Mouse (Mus musculus) MEL (cell line): Measurements from ENCODE around the gene Dapk2. TPM values are rescaled to one million over a fixed set of nuclear protein-coding genes. Genes with fewer than 3 reads are reported as not detected.

Experiments
- DNase-seq: peaks from one replicate; pipeline ENCODE4 v3.0.0; 2011; ENCODE audit warnings: low read depth, low spot score
- H3K27ac ChIP-seq: 2 replicates; pipeline ENCODE4 v1.5.1; 2012; ENCODE audit warnings: low read depth, mild to moderate bottlenecking, control low read depth, low read length, moderate library complexity; ENCODE audit not compliant: control insufficient read depth
- H3K27me3 ChIP-seq, 2 experiments: fragments of 150-350 bp in 1 of 2; sonication (generic) in 1 of 2; 2 replicates each; pipeline ENCODE4 v1.6.1; 2012; ENCODE audit warnings: low read length in 2 of 2, mild to moderate bottlenecking in 2 of 2, improper control_type of control experiment in 1 of 2, moderate library complexity in 1 of 2; ENCODE audit not compliant: insufficient read depth in 2 of 2, control insufficient read depth in 1 of 2
- H3K36me3 ChIP-seq, 2 experiments: 2 replicates each; pipeline ENCODE4 v1.6.1; 2012 to 2014; ENCODE audit warnings: low read length in 2 of 2, improper control_type of control experiment in 1 of 2, inconsistent platforms in 1 of 2, mild to moderate bottlenecking in 1 of 2; ENCODE audit not compliant: insufficient read depth in 2 of 2, control insufficient read depth in 1 of 2
- H3K4me1 ChIP-seq, 2 experiments: fragments of 150-350 bp in 1 of 2; sonication (generic) in 1 of 2; 2 replicates each; pipeline ENCODE4 v1.6.1; 2012; ENCODE audit warnings: low read length in 2 of 2, improper control_type of control experiment in 1 of 2, mild to moderate bottlenecking in 1 of 2; ENCODE audit not compliant: insufficient read depth in 2 of 2, control insufficient read depth in 1 of 2
- H3K4me3 ChIP-seq, 2 experiments: fragments of 150-350 bp in 1 of 2; sonication (generic) in 1 of 2; 2 replicates each; pipeline ENCODE4 v1.5.1; 2012; ENCODE audit warnings: low read depth in 2 of 2, low read length in 2 of 2, mild to moderate bottlenecking in 2 of 2, moderate library complexity in 2 of 2, control low read depth in 1 of 2, improper control_type of control experiment in 1 of 2; ENCODE audit not compliant: control insufficient read depth in 1 of 2, insufficient read depth in 1 of 2
- H3K79me2 ChIP-seq: 2 replicates; pipeline ENCODE4 v1.6.1; 2012; ENCODE audit warnings: mild to moderate bottlenecking, low read length, moderate library complexity; ENCODE audit not compliant: control insufficient read depth, poor library complexity, insufficient read depth
- H3K9ac ChIP-seq: 2 replicates; pipeline ENCODE4 v1.6.1; 2012; ENCODE audit warnings: low read depth, mild to moderate bottlenecking, control low read depth, low read length, moderate library complexity; ENCODE audit not compliant: control insufficient read depth, poor library complexity, severe bottlenecking
- H3K9me3 ChIP-seq: fragments of 150-350 bp; sonication (generic); replicated peaks from 2 replicates; pipeline ENCODE4 v1.6.1; 2012; ENCODE audit warnings: mild to moderate bottlenecking, low read length, improper control_type of control experiment, moderate library complexity; ENCODE audit not compliant: insufficient read depth
- BHLHE40 ChIP-seq: IDR thresholded peaks from 2 replicates; pipeline ENCODE4 v1.6.1; 2012; ENCODE audit warnings: low read depth, mild to moderate bottlenecking, inconsistent platforms, low read length, improper control_type of control experiment, borderline replicate concordance
- CHD2 ChIP-seq: IDR thresholded peaks from 2 replicates; pipeline ENCODE4 v1.6.1; 2011; ENCODE audit warnings: low read length, improper control_type of control experiment
- E2F4 ChIP-seq: IDR thresholded peaks from 2 replicates; pipeline ENCODE4 v1.6.1; 2011; ENCODE audit warnings: low read depth, low read length, improper control_type of control experiment, borderline replicate concordance
- EP300 ChIP-seq, 2 experiments: IDR thresholded peaks; 2 replicates each; pipeline ENCODE4 v1.6.1; 2011; ENCODE audit warnings: improper control_type of control experiment in 2 of 2, low read length in 2 of 2, low read depth in 1 of 2, mild to moderate bottlenecking in 1 of 2
- ETS1 ChIP-seq: IDR thresholded peaks from 2 replicates; pipeline ENCODE4 v1.6.1; 2012; ENCODE audit warnings: low read depth, mild to moderate bottlenecking, inconsistent platforms, low read length, improper control_type of control experiment, moderate library complexity
- HCFC1 ChIP-seq: IDR thresholded peaks from 2 replicates; pipeline ENCODE4 v1.6.1; 2012; ENCODE audit warnings: low read depth, mild to moderate bottlenecking, inconsistent platforms, low read length, improper control_type of control experiment, moderate library complexity
- KAT2A ChIP-seq: conservative IDR thresholded peaks from 2 replicates; pipeline ENCODE4 v1.6.1; 2012; ENCODE audit warnings: low read depth, low read length, improper control_type of control experiment, inconsistent platforms
- MAZ ChIP-seq: IDR thresholded peaks from 2 replicates; pipeline ENCODE4 v1.6.1; 2012; ENCODE audit warnings: low read depth, mild to moderate bottlenecking, inconsistent platforms, low read length, improper control_type of control experiment
- MYB ChIP-seq: IDR thresholded peaks from 2 replicates; pipeline ENCODE4 v1.6.1; 2011; ENCODE audit warnings: mild to moderate bottlenecking, low read depth, low read length, improper control_type of control experiment
- MYC ChIP-seq: IDR thresholded peaks from 2 replicates; pipeline ENCODE4 v1.6.1; 2011; ENCODE audit warnings: low read depth, mild to moderate bottlenecking, low read length, improper control_type of control experiment, moderate library complexity
- POLR2A ChIP-seq, 2 experiments: IDR thresholded peaks; 2 replicates each; pipeline ENCODE4 v1.6.1; 2011 to 2012; ENCODE audit warnings: low read length in 2 of 2, mild to moderate bottlenecking in 2 of 2, control low read depth in 1 of 2, improper control_type of control experiment in 1 of 2, low read depth in 1 of 2, moderate library complexity in 1 of 2; ENCODE audit not compliant: control insufficient read depth in 1 of 2, insufficient read depth in 1 of 2, poor library complexity in 1 of 2
- POLR2AphosphoS2 ChIP-seq: IDR thresholded peaks from 2 replicates; pipeline ENCODE4 v1.6.1; 2011; ENCODE audit warnings: low read length, improper control_type of control experiment
- POLR2AphosphoS5 ChIP-seq: IDR thresholded peaks from 2 replicates; pipeline ENCODE4 v1.6.1; 2012; ENCODE audit warnings: low read depth, borderline replicate concordance, mild to moderate bottlenecking, inconsistent platforms, low read length, moderate library complexity, mixed read lengths
- SMC3 ChIP-seq: IDR thresholded peaks from 2 replicates; pipeline ENCODE4 v1.6.1; 2011; ENCODE audit warnings: low read depth, low read length, improper control_type of control experiment
- TAL1 ChIP-seq: IDR thresholded peaks from 2 replicates; pipeline ENCODE4 v1.6.1; 2012; ENCODE audit warnings: mild to moderate bottlenecking, inconsistent platforms, low read length, moderate library complexity, mixed read lengths
- TBP ChIP-seq: IDR thresholded peaks from 2 replicates; pipeline ENCODE4 v1.8.0; 2011; ENCODE audit warnings: low read depth, low read length, improper control_type of control experiment
- TCF12 ChIP-seq: IDR thresholded peaks from 2 replicates; pipeline ENCODE4 v1.6.1; 2014; ENCODE audit warnings: low read depth, mild to moderate bottlenecking, inconsistent platforms, low read length, improper control_type of control experiment, moderate library complexity
- USF2 ChIP-seq, 2 experiments: IDR thresholded peaks; 2 replicates each; pipeline ENCODE4 v1.6.1; 2011 to 2012; ENCODE audit warnings: improper control_type of control experiment in 2 of 2, low read length in 2 of 2, borderline replicate concordance in 1 of 2, inconsistent platforms in 1 of 2, low read depth in 1 of 2, mild to moderate bottlenecking in 1 of 2; ENCODE audit not compliant: insufficient read depth in 1 of 2
- ZKSCAN1 ChIP-seq: IDR thresholded peaks from 2 replicates; pipeline ENCODE4 v1.6.1; 2012; ENCODE audit warnings: low read depth, mild to moderate bottlenecking, inconsistent platforms, low read length, improper control_type of control experiment, moderate library complexity
- polyA plus RNA-seq, 2 experiments: library from polyadenylated mRNA; stranded (reverse) in 1 of 2; unstranded in 1 of 2; fragments of >175 nt in 1 of 2; fragments of >200 nt in 1 of 2; gene quantifications; 2 replicates each; pipeline versions ENCODE4 v1.2.1 to v1.2.4; 2012; ENCODE audit warnings: low replicate concordance in 2 of 2, low read depth in 1 of 2; ENCODE audit not compliant: insufficient read length in 2 of 2, insufficient read depth in 1 of 2, missing spikeins in 1 of 2
- total RNA-seq: library from RNA; depleted of rRNA; stranded (reverse); fragments of 300-350 nt; gene quantifications from 2 replicates; pipeline ENCODE4 v1.2.3, GENCODE M21; 2012

Gene Dapk2
- total and polyA plus RNA-seq, 3 experiments, result 5.8 to 8.3 TPM; not detected in 1

DNA sequence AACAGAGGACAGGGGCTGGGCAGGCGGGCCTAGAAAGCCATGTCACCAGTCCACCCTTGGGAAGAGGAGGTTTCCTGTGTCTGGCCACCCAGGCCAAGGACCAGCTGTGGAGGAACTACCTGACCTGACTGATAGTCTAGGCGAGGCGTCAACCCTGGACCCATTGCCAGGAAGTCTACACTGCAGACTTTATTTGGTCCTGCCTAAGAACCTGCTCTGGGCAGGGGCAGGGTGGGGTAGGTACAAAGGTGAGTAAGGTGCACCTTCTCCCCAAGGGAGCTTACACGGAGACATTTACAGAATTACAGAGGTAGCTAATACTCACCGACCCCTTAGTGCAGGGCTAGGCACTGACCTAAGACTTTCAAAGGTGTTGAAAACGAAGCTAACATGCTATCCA, 4.4 kb upstream of the Dapk2 start:
- no peak for DNase-seq
- Histone ChIP-seq H3K4me3 (no peak overlapping the region), H3K9ac (no peak overlapping the region), H3K27ac (no peak overlapping the region), H3K79me2 (no peaks in the 10 kb centered on the region; the same call in none of the 2 replicates), H3K4me1 (peaks cover 0 to 5% of the 10 kb centered on the region in 2 experiments; a peak in 2 of 4 replicates), H3K36me3 (peaks cover 0 to 3% of the 10 kb centered on the region in 2 experiments; a peak in 1 of 4 replicates), H3K9me3 (no peaks in the 10 kb centered on the region), H3K27me3 (no peaks in the 10 kb centered on the region)
- TF ChIP-seq ETS1, result no peak
- no peak for TF ChIP-seq POLR2A (IDR thresholded peaks at IDR 0.05; ENCODE audit: control insufficient read depth in 1 of 2, insufficient read depth in 1 of 2, low read depth in 1 of 2, low read length in 2 of 2, poor library complexity in 1 of 2)
- TF ChIP-seq TCF12, result no peak
- no peak for TF ChIP-seq SMC3
- no peak for TF ChIP-seq USF2 (IDR thresholded peaks at IDR 0.05; ENCODE audit: borderline replicate concordance in 1 of 2, insufficient read depth in 1 of 2, low read depth in 1 of 2, low read length in 2 of 2)
- TF ChIP-seq MYC, result no peak
- TF ChIP-seq TBP, result no peak
- no peak for TF ChIP-seq BHLHE40
- TF ChIP-seq TAL1, result no peak
- TF ChIP-seq ZKSCAN1, result no peak
- no peak for TF ChIP-seq HCFC1
- no peak for TF ChIP-seq POLR2AphosphoS5
- TF ChIP-seq CHD2, result no peak
- no peak for TF ChIP-seq MAZ
- no peak for TF ChIP-seq EP300 (IDR thresholded peaks at IDR 0.05; ENCODE audit: low read depth in 1 of 2, low read length in 2 of 2)
- no peak for TF ChIP-seq KAT2A
- no peak for TF ChIP-seq E2F4

DNA sequence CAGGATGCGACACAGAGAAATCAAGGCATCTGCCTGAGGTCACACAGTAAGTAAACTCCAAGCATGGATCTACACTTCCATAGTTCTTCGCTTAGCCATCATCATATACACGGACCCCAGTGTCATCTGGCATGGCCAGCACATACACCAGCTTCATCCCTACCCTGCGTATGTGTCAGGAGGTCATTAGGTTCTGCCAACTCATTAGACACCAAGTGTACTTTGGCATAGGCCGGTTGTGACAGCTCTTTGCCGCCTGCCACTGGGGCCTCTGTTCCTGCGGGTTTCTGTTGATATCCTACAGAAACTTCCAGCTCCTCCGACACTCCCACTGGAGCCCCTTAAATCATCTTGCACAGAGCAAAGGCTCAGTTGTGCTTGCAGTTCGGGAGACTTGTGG, 4.0 kb upstream of the Dapk2 start:
- Histone ChIP-seq H3K27me3 (no peaks in the 10 kb centered on the region), H3K27ac (no peak overlapping the region), H3K4me1 (peaks cover 0 to 5% of the 10 kb centered on the region in 2 experiments; a peak in 2 of 4 replicates), H3K36me3 (peaks cover 0 to 6% of the 10 kb centered on the region in 2 experiments; a peak in 1 of 4 replicates), H3K79me2 (no peaks in the 10 kb centered on the region; the same call in none of the 2 replicates), H3K9me3 (no peaks in the 10 kb centered on the region), H3K9ac (no peak overlapping the region), H3K4me3 (no peak overlapping the region)
- TF ChIP-seq MYB, result no peak
- TF ChIP-seq POLR2AphosphoS2, result no peak
- no peak for TF ChIP-seq POLR2A (IDR thresholded peaks at IDR 0.05; ENCODE audit: control insufficient read depth in 1 of 2, insufficient read depth in 1 of 2, low read depth in 1 of 2, low read length in 2 of 2, poor library complexity in 1 of 2)
- no peak for DNase-seq
